Mouse (Mus musculus) neural tube, embryonic 12.5 days (tissue): ENCODE data around the gene Daam1. TPM values are rescaled to one million over a fixed set of nuclear protein-coding genes. Genes with fewer than 3 reads are reported as not detected.

Source experiments
- ATAC-seq: fragments of 200-750 bp; cut with Nextera tagmentation; 2 replicates; pipeline ENCODE4 v1.8.0; 2017; ENCODE audit warnings: low read depth, mild to moderate bottlenecking, moderate TSS enrichment, moderate library complexity; ENCODE audit not compliant: low FRiP score
- H3K27ac ChIP-seq: fragments of 300-500 bp; sonication (generic); 2 replicates; pipeline ENCODE4 v1.5.1; 2016
- H3K27me3 ChIP-seq: fragments of 300-500 bp; sonication (generic); replicated peaks from 2 replicates; pipeline ENCODE4 v1.6.1; 2016; ENCODE audit warnings: mild to moderate bottlenecking
- H3K36me3 ChIP-seq: fragments of 300-500 bp; sonication (generic); 2 replicates; pipeline ENCODE4 v1.6.1; 2016; ENCODE audit warnings: mild to moderate bottlenecking
- H3K4me1 ChIP-seq: fragments of 300-500 bp; sonication (generic); 2 replicates; pipeline ENCODE4 v1.6.1; 2016
- H3K4me2 ChIP-seq: fragments of 300-500 bp; sonication (generic); replicated peaks from 2 replicates; pipeline ENCODE4 v1.6.1; 2016; ENCODE audit warnings: mild to moderate bottlenecking
- H3K4me3 ChIP-seq: fragments of 300-500 bp; sonication (generic); 2 replicates; pipeline ENCODE4 v1.5.1; 2016
- H3K9ac ChIP-seq: fragments of 300-500 bp; sonication (generic); 2 replicates; pipeline ENCODE4 v1.6.1; 2016; ENCODE audit warnings: mild to moderate bottlenecking
- H3K9me3 ChIP-seq: fragments of 300-500 bp; sonication (generic); 2 replicates; pipeline ENCODE4 v1.6.1; 2016; ENCODE audit warnings: mild to moderate bottlenecking
- WGBS: fragments of 180-500 bp; shearing (Covaris S2); methylation state at CpG from one replicate; pipeline ENCODE4 v1.1.7; 2016; 5-methylcytosine and 5-hydroxymethylcytosine counted together
- polyA plus RNA-seq: library from polyadenylated mRNA; unstranded; fragments of >200 nt; fragmentation: Nextera tagmentation; extraction: Ambion mirVana; gene quantifications from 2 replicates; pipeline ENCODE4 v1.2.1, GENCODE M21; 2016

Gene Daam1
- polyA plus RNA-seq, 1 experiment from 2014 or later: 16.1 TPM

GRCm38 (mm10) chr12:71929876-71930275 is 99.0 kb downstream of the Daam1 start:
- H3K36me3 ChIP-seq: no peaks in the 10 kb centered on the region
- H3K9ac ChIP-seq: no peak overlapping the region
- 70% methylated on average over 2 of the region's 2 CpGs for WGBS
- H3K9me3 ChIP-seq: no peaks in the 10 kb centered on the region
- no peak overlapping the region for H3K4me3 ChIP-seq
- no peak overlapping the region for H3K4me2 ChIP-seq
- H3K4me1 ChIP-seq: peaks cover 10% of the 10 kb centered on the region; the same call in 1 of the 2 replicates
- ATAC-seq: no peak
- H3K27ac ChIP-seq: no peak overlapping the region
- H3K27me3 ChIP-seq: no peaks in the 10 kb centered on the region

GRCm38 (mm10) chr12:71932433-71933386 is 101.8 kb downstream of the Daam1 start:
- Histone ChIP-seq H3K9me3 (no peaks in the 10 kb centered on the region), H3K4me3 (no peak overlapping the region), H3K27ac (no peak overlapping the region), H3K36me3 (0 out of 2 replicates have a peak, but pooled peaks cover 3% of the 10 kb centered on the region), H3K4me2 (no peak overlapping the region), H3K4me1 (no peaks in the 10 kb centered on the region), H3K9ac (no peak overlapping the region), H3K27me3 (no peaks in the 10 kb centered on the region)
- ATAC-seq: no peak
- 85% methylated on average over 9 of the region's 9 CpGs for WGBS

GRCm38 (mm10) chr12:71933989-71934645 is 103.2 kb downstream of the Daam1 start:
- Histone ChIP-seq H3K9me3 (no peaks in the 10 kb centered on the region), H3K4me2 (no peak overlapping the region), H3K9ac (no peak overlapping the region), H3K27me3 (no peaks in the 10 kb centered on the region), H3K4me1 (no peaks in the 10 kb centered on the region), H3K27ac (no peak overlapping the region), H3K4me3 (no peak overlapping the region), H3K36me3 (peaks cover 9% of the 10 kb centered on the region; the same call in 1 of the 2 replicates)
- WGBS: 86% methylated on average over 6 of the region's 6 CpGs
- no peak for ATAC-seq

- WGBS: 94% methylated on average over 1 of the region's 1 CpGs
Observed at GRCm38 (mm10) chr12:71936636-71937035, 105.8 kb downstream of the Daam1 start.

GRCm38 (mm10) chr12:71938513-71938912 is 107.6 kb downstream of the Daam1 start:
- no peaks in the 10 kb centered on the region for H3K9me3 ChIP-seq
- no peak overlapping the region for H3K27ac ChIP-seq
- ATAC-seq: no peak
- H3K4me1 ChIP-seq: no peaks in the 10 kb centered on the region
- H3K36me3 ChIP-seq: peaks cover 19% of the 10 kb centered on the region
- no peak overlapping the region for H3K9ac ChIP-seq
- 82% methylated on average over 5 of the region's 5 CpGs for WGBS
- H3K27me3 ChIP-seq: no peaks in the 10 kb centered on the region
- no peak overlapping the region for H3K4me3 ChIP-seq
- H3K4me2 ChIP-seq: no peak overlapping the region

More at GRCm38 (mm10) chr12:71936636-71937035, 105.8 kb downstream of the Daam1 start:
- H3K4me1 ChIP-seq: no peaks in the 10 kb centered on the region
- no peaks in the 10 kb centered on the region for H3K27me3 ChIP-seq
- peaks cover 9% of the 10 kb centered on the region; the same call in 1 of the 2 replicates for H3K36me3 ChIP-seq
- no peaks in the 10 kb centered on the region for H3K9me3 ChIP-seq
- H3K27ac ChIP-seq: no peak overlapping the region
- no peak overlapping the region for H3K4me2 ChIP-seq
- H3K4me3 ChIP-seq: no peak overlapping the region
- no peak for ATAC-seq
- H3K9ac ChIP-seq: no peak overlapping the region

GRCm38 (mm10) chr12:71941290-71941689 is 110.4 kb downstream of the Daam1 start:
- H3K27me3 ChIP-seq: no peaks in the 10 kb centered on the region
- H3K4me3 ChIP-seq: no peak overlapping the region
- no peak overlapping the region for H3K9ac ChIP-seq
- no peak overlapping the region for H3K27ac ChIP-seq
- H3K4me1 ChIP-seq: no peaks in the 10 kb centered on the region
- ATAC-seq: no peak
- H3K36me3 ChIP-seq: peaks cover 44% of the 10 kb centered on the region
- WGBS: 95% methylated on average over 5 of the region's 5 CpGs
- H3K9me3 ChIP-seq: no peaks in the 10 kb centered on the region
- H3K4me2 ChIP-seq: no peak overlapping the region

GRCm38 (mm10) chr12:71943112-71943511 is 112.2 kb downstream of the Daam1 start:
- H3K9me3 ChIP-seq: no peaks in the 10 kb centered on the region
- no peak overlapping the region for H3K4me2 ChIP-seq
- H3K27me3 ChIP-seq: no peaks in the 10 kb centered on the region
- no peak overlapping the region for H3K9ac ChIP-seq
- peaks cover 58% of the 10 kb centered on the region for H3K36me3 ChIP-seq
- 95% methylated on average over 9 of the region's 9 CpGs for WGBS
- no peak overlapping the region for H3K27ac ChIP-seq
- no peak overlapping the region for H3K4me3 ChIP-seq
- H3K4me1 ChIP-seq: no peaks in the 10 kb centered on the region
- no peak for ATAC-seq

GRCm38 (mm10) chr12:71943646-71944045 is 112.8 kb downstream of the Daam1 start:
- Histone ChIP-seq H3K27ac (no peak overlapping the region), H3K36me3 (peaks cover 57% of the 10 kb centered on the region), H3K27me3 (no peaks in the 10 kb centered on the region), H3K4me2 (no peak overlapping the region), H3K9ac (no peak overlapping the region), H3K4me3 (no peak overlapping the region), H3K9me3 (no peaks in the 10 kb centered on the region), H3K4me1 (no peaks in the 10 kb centered on the region)
- WGBS: 94% methylated on average over 4 of the region's 4 CpGs
- ATAC-seq: no peak

- H3K27ac ChIP-seq: no peak overlapping the region
- no peak overlapping the region for H3K9ac ChIP-seq
- no peaks in the 10 kb centered on the region for H3K9me3 ChIP-seq
- WGBS: 87% methylated on average over 7 of the region's 7 CpGs
- H3K4me3 ChIP-seq: no peak overlapping the region
- no peaks in the 10 kb centered on the region for H3K27me3 ChIP-seq
- no peak overlapping the region for H3K4me2 ChIP-seq
- ATAC-seq: no peak
- H3K36me3 ChIP-seq: peaks cover 71% of the 10 kb centered on the region
- H3K4me1 ChIP-seq: no peaks in the 10 kb centered on the region
Observed at GRCm38 (mm10) chr12:71945844-71946243, 115.0 kb downstream of the Daam1 start.

- H3K4me1 ChIP-seq: no peaks in the 10 kb centered on the region
- H3K9me3 ChIP-seq: no peaks in the 10 kb centered on the region
- no peaks in the 10 kb centered on the region for H3K27me3 ChIP-seq
- H3K4me2 ChIP-seq: no peak overlapping the region
- peaks cover 76% of the 10 kb centered on the region for H3K36me3 ChIP-seq
- no peak overlapping the region for H3K4me3 ChIP-seq
- H3K9ac ChIP-seq: no peak overlapping the region
- H3K27ac ChIP-seq: no peak overlapping the region
- no peak for ATAC-seq
- 82% methylated on average over 8 of the region's 8 CpGs for WGBS
Observed at GRCm38 (mm10) chr12:71946448-71946847, 115.6 kb downstream of the Daam1 start.

- Histone ChIP-seq H3K27me3 (no peaks in the 10 kb centered on the region), H3K36me3 (peaks cover 81% of the 10 kb centered on the region)
- no peak for ATAC-seq
Observed at GRCm38 (mm10) chr12:71948972-71949371, 118.1 kb downstream of the Daam1 start.

GRCm38 (mm10) chr12:71949606-71950005 is 118.7 kb downstream of the Daam1 start:
- peaks cover 11% of the 10 kb centered on the region; the same call in 1 of the 2 replicates for H3K4me1 ChIP-seq
- WGBS: 92% methylated on average over 6 of the region's 6 CpGs
- H3K4me3 ChIP-seq: no peak overlapping the region
- H3K27me3 ChIP-seq: no peaks in the 10 kb centered on the region
- H3K27ac ChIP-seq: no peak overlapping the region
- H3K9ac ChIP-seq: no peak overlapping the region
- no peaks in the 10 kb centered on the region for H3K9me3 ChIP-seq
- no peak overlapping the region for H3K4me2 ChIP-seq
- H3K36me3 ChIP-seq: peaks cover 74% of the 10 kb centered on the region
- no peak for ATAC-seq

More at GRCm38 (mm10) chr12:71948972-71949371, 118.1 kb downstream of the Daam1 start:
- H3K4me3 ChIP-seq: no peak overlapping the region
- no peak overlapping the region for H3K9ac ChIP-seq
- WGBS: 96% methylated on average over 6 of the region's 6 CpGs
- no peaks in the 10 kb centered on the region for H3K9me3 ChIP-seq
- no peak overlapping the region for H3K27ac ChIP-seq
- no peak overlapping the region for H3K4me2 ChIP-seq
- peaks cover 7% of the 10 kb centered on the region; the same call in 1 of the 2 replicates for H3K4me1 ChIP-seq
